Mouse (Mus musculus) cortical plate, adult 2 months (tissue): ENCODE data around the gene Cacna1d.

Source experiments
- CTCF ChIP-seq: fragments of 200-500 bp; IDR thresholded peaks from 2 replicates; pipeline ENCODE4 v1.5.1; 2011; ENCODE audit warnings: mild to moderate bottlenecking, control low read depth, low read length; ENCODE audit not compliant: insufficient read depth; ENCODE audit errors: extremely low read depth
- POLR2A ChIP-seq: fragments of 200-500 bp; IDR thresholded peaks from 2 replicates; pipeline ENCODE4 v1.6.1; 2011; ENCODE audit warnings: mild to moderate bottlenecking, low read length, control low read depth; ENCODE audit not compliant: insufficient read depth; ENCODE audit errors: extremely low read depth

DNA sequence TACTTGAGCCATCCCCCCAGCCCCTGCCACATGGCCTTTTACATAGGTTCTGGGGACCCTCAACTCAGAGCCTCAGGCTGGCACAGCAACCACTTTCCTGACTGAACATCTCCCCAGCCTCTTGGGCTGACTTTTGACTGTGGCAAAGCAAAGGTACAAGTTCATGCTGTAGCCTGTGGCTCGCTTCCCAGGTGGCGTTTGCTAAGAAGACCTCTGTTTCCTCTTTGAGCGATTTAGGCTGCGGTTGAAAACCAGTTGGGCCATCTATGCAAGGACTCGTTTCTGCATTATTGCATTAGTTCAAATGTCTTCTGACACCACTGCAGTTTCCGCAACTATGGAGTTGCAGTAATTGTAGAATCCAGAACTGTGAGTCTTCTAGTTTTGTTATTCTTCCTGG, 468.8 kb downstream of the Cacna1d start:
- no peak for TF ChIP-seq CTCF
- TF ChIP-seq POLR2A = no peak
